8 mouse cellular contexts compared by ENCODE assay signal in genomic region chr16:17234916-17235665, GRCm38 (mm10). TPM values are rescaled to one million over a fixed set of nuclear protein-coding genes. Genes with fewer than 3 reads are reported as not detected.
A peak's percentile ranks its signal among the peaks of the same experiment; 100 is the strongest.
DNase-seq lines count a peak whose midpoint lies in the region; ATAC-seq and TF ChIP-seq lines count a peak whose summit lies in the region.

No protein-coding gene starts in this region.

- no peak for ATAC-seq in heart, embryonic 16.5 days (replicated peaks; ENCODE audit: extremely low read depth, insufficient read depth, low FRiP score)

- TF ChIP-seq POLR2A in brain, embryonic 14.5 days (IDR thresholded peaks at IDR 0.05; ENCODE audit: borderline replicate concordance, extremely low read depth, insufficient read depth, insufficient read length, poor library complexity, severe bottlenecking), result no peak
- no peak for TF ChIP-seq POLR2A in thymus, adult 2 months (IDR thresholded peaks at IDR 0.05; ENCODE audit: control insufficient read depth, extremely low read depth, insufficient read depth, low read length, poor library complexity)

- H3K27ac ChIP-seq in heart, embryonic 16.5 days (ENCODE audit: low read length), result peak overlapping the region; percentile 91
- H3K27ac ChIP-seq in thymus, adult 2 months (ENCODE audit: control insufficient read depth, insufficient read depth, low read length), result no peak overlapping the region

- peak overlapping the region; percentile 95 for H3K4me2 ChIP-seq in heart, embryonic 16.5 days (ENCODE audit: low read depth, low read length)

- peak overlapping the region; percentile 97 for H3K9ac ChIP-seq in heart, embryonic 16.5 days (ENCODE audit: low read length)

- H3K9me3 ChIP-seq in heart, embryonic 16.5 days (replicated peaks; ENCODE audit: control insufficient read depth, low read length), result no peaks in the 10 kb centered on the region

- H3K4me3 ChIP-seq in heart, embryonic 16.5 days (ENCODE audit: low read length), result peak overlapping the region; percentile 92
- H3K4me3 ChIP-seq in thymus, adult 2 months (ENCODE audit: control insufficient read depth, insufficient read depth, low read length), result no peak overlapping the region

- TF ChIP-seq CTCF in brain, embryonic 14.5 days (IDR thresholded peaks at IDR 0.05; ENCODE audit: borderline replicate concordance, extremely low read depth, insufficient read depth, insufficient read length), result no peak
- TF ChIP-seq CTCF in thymus, adult 2 months (IDR thresholded peaks at IDR 0.05; ENCODE audit: borderline replicate concordance, control insufficient read depth, extremely low read depth, insufficient read depth, low read length, poor library complexity), result no peak

- H3K4me1 ChIP-seq in heart, embryonic 16.5 days (ENCODE audit: control insufficient read depth, insufficient read depth, low read length), result peaks cover 60% of the 10 kb centered on the region
- peaks cover 16% of the 10 kb centered on the region for H3K4me1 ChIP-seq in thymus, adult 2 months (replicated peaks; ENCODE audit: control insufficient read depth, insufficient read depth, low read length)

- WGBS in heart, embryonic 16.5 days, result 15% methylated on average over 9 of the region's 9 CpGs
- WGBS in thymus, adult 2 months, result 86% methylated on average over 9 of the region's 9 CpGs

- no peaks in the 10 kb centered on the region for H3K27me3 ChIP-seq in heart, embryonic 16.5 days (ENCODE audit: control insufficient read depth, insufficient read depth, low read length)
- no peaks in the 10 kb centered on the region for H3K27me3 ChIP-seq in thymus, adult 2 months (ENCODE audit: control insufficient read depth, insufficient read depth, low read length)

- DNase-seq in layer of hippocampus, adult 11-12 months (ENCODE audit: low spot score), result peak; percentile 51
- no peak for DNase-seq in layer of hippocampus, postnatal 10 days (ENCODE audit: low spot score in 2 of 2)
- peak; percentile 47 for DNase-seq in brain, embryonic 14.5 days (ENCODE audit: low read depth)
- peak; percentile 69 for DNase-seq in kidney, postnatal 14 days
- DNase-seq in lung, postnatal 36 days, result peak; percentile 68
- DNase-seq in thymus, adult 2 months, result no peak
- DNase-seq in spleen, adult 18-20 months, result no peak

- no peaks in the 10 kb centered on the region for H3K36me3 ChIP-seq in heart, embryonic 16.5 days (ENCODE audit: control insufficient read depth, insufficient read depth)
- no peaks in the 10 kb centered on the region for H3K36me3 ChIP-seq in thymus, adult 2 months (ENCODE audit: control insufficient read depth, insufficient read depth, low read length)

RNA-seq across cellular contexts. Expression of gene Hic2, which starts 1.7 kb away (rescaled TPM):
- 1 to 10 TPM; 6.1 to 6.2 TPM for total RNA-seq in layer of hippocampus, postnatal 10 days (2021)
- polyA plus RNA-seq in brain, embryonic 14.5 days (2012; rRNA removed), result 12.1 and 16.4 TPM in 2 replicates
- polyA plus RNA-seq in heart, embryonic 16.5 days (2015; fragmentation: Nextera tagmentation; extraction: Ambion mirVana), result 4.0 and 5.0 TPM in 2 replicates
- 6.0 and 7.0 TPM in 2 replicates for polyA plus RNA-seq in thymus, adult 2 months (2012; rRNA removed)

RNA-seq across cellular contexts. Expression of gene Rimbp3, which starts 26.7 kb away (rescaled TPM):
- 1 to 10 TPM; 2.7 to 2.9 TPM for total RNA-seq in layer of hippocampus, postnatal 10 days (2021)
- polyA plus RNA-seq in brain, embryonic 14.5 days (2012; rRNA removed), result 1.3 and 2.2 TPM in 2 replicates
- 0.17 and 0.34 TPM in 2 replicates for polyA plus RNA-seq in heart, embryonic 16.5 days (2015; fragmentation: Nextera tagmentation; extraction: Ambion mirVana)
- polyA plus RNA-seq in thymus, adult 2 months (2012; rRNA removed), result 0.41 and 0.51 TPM in 2 replicates

RNA-seq across cellular contexts. Expression of gene Ube2l3, which starts 32.6 kb away (rescaled TPM):
- 100 to 1,000 TPM; 173 to 178 TPM for total RNA-seq in layer of hippocampus, postnatal 10 days (2021)
- 96.5 and 127 TPM in 2 replicates for polyA plus RNA-seq in brain, embryonic 14.5 days (2012; rRNA removed)
- polyA plus RNA-seq in heart, embryonic 16.5 days (2015; fragmentation: Nextera tagmentation; extraction: Ambion mirVana), result 268 and 284 TPM in 2 replicates
- polyA plus RNA-seq in thymus, adult 2 months (2012; rRNA removed), result 70.5 and 75.0 TPM in 2 replicates

RNA-seq across cellular contexts. Expression of gene Tmem191c, which starts 40.8 kb away (rescaled TPM):
- 100 to 1,000 TPM; 103 to 127 TPM for total RNA-seq in layer of hippocampus, postnatal 10 days (2021)
- 46.6 and 63.5 TPM in 2 replicates for polyA plus RNA-seq in brain, embryonic 14.5 days (2012; rRNA removed)
- 10.8 and 15.0 TPM in 2 replicates for polyA plus RNA-seq in heart, embryonic 16.5 days (2015; fragmentation: Nextera tagmentation; extraction: Ambion mirVana)
- polyA plus RNA-seq in thymus, adult 2 months (2012; rRNA removed), result 63.6 and 72.6 TPM in 2 replicates

Comparison
In these comparisons a context has a peak if more than half of its experiments do, and no peak if none do; other contexts are left out.
1. DNase-seq: peak in layer of hippocampus, adult 11-12 months (single experiment), brain, embryonic 14.5 days (single experiment), kidney, postnatal 14 days (single experiment) and lung, postnatal 36 days (single experiment); none in layer of hippocampus, postnatal 10 days (0 of 2), thymus, adult 2 months (single experiment) and spleen, adult 18-20 months (0 of 2).